Mouse (Mus musculus) heart, postnatal 25 days (tissue): Measurements from ENCODE around the gene Ipo13. TPM values are rescaled to one million over a fixed set of nuclear protein-coding genes. Genes with fewer than 3 reads are reported as not detected.

ENCODE experiments used
- DNase-seq: peaks from one replicate; pipeline ENCODE4 v3.0.0; 2022; ENCODE audit warnings: low spot score
- intact Hi-C: fragments of 180-260 bp; cut with DNase I; formaldehyde crosslinking; loops from one replicate; pipeline ENCODE4 v1.15.1; 2025
- total RNA-seq, 2 experiments: library from RNA; stranded (reverse); gene quantifications; 2 replicates each; pipeline ENCODE4 v1.2.3; 2021

The Ipo13 gene
- total RNA-seq, 2 experiments from 2014 or later: 76.0 to 77.1 TPM

DNA sequence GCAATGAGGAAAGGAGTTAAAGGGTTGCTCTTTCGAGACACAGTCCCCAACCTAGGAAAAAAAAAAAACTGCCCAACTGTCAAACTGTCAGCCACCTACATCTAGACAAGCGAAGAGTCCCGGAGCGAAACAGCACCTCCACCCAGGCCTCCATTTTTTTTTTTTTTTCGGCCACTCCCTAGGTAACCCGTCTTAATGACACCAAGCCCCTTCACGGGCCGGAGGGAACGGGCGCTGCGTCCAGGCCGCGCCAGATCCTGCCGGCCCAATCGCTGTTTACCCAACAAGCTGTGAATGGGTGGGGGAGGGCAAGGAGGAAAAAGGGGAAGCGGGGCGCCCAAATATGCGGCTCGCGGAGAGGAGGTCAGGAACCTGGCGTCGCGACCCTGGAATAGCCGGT is 28.2 kb downstream of the Ipo13 start:
- intact Hi-C loops: no loop called here
- DNase-seq: no peak

GRCm38 (mm10) chr4:117885994-117886393 is 28.8 kb downstream of the Ipo13 start:
- DNase-seq: no peak
- intact Hi-C loops: no loop called here

DNA sequence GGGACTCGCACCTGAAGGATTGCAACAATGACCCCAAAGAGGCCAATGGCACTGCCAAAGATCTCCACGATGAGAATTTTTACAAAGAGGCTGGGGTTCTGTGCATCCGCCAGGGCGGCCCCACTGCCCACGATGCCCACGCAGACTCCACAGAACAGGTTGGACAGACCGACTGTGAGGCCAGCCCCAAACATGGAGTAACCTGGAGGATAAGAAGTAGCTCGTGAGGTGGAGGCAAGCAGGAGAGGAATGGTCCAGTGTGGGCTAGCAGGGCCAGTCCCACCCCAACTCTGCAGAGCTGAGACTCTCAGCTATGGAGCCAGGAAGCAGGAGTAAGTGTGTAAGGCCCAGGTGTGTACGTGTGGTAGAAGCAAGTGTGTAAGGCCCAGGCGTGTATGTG is 29.7 kb downstream of the Ipo13 start:
- intact Hi-C loops: no loop called here
- DNase-seq: no peak

DNA sequence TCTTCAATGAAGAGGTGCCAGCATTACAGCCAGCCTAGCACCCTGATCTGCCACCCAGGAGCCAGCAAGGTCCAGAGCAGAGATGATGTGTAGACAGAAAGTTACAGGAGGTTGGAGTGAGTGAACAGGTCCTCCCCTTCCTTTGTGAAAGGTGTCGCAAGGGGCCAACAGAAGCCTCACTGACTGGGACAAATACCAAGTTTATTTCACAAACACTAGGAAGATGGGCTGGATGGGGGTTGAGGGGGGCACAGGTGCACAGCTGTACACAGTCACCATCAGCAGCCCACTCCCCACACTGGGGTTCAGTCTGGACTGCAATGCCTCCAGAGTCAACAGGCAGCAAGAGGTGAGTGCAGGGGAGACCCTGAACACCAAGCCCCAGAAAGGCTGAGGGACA is 30.7 kb downstream of the Ipo13 start:
- intact Hi-C loops: loop anchor here (5.0 kb wide), 1 partner anchor 198 kb away; no protein-coding TSS in a partner anchor
- no peak for DNase-seq

DNA sequence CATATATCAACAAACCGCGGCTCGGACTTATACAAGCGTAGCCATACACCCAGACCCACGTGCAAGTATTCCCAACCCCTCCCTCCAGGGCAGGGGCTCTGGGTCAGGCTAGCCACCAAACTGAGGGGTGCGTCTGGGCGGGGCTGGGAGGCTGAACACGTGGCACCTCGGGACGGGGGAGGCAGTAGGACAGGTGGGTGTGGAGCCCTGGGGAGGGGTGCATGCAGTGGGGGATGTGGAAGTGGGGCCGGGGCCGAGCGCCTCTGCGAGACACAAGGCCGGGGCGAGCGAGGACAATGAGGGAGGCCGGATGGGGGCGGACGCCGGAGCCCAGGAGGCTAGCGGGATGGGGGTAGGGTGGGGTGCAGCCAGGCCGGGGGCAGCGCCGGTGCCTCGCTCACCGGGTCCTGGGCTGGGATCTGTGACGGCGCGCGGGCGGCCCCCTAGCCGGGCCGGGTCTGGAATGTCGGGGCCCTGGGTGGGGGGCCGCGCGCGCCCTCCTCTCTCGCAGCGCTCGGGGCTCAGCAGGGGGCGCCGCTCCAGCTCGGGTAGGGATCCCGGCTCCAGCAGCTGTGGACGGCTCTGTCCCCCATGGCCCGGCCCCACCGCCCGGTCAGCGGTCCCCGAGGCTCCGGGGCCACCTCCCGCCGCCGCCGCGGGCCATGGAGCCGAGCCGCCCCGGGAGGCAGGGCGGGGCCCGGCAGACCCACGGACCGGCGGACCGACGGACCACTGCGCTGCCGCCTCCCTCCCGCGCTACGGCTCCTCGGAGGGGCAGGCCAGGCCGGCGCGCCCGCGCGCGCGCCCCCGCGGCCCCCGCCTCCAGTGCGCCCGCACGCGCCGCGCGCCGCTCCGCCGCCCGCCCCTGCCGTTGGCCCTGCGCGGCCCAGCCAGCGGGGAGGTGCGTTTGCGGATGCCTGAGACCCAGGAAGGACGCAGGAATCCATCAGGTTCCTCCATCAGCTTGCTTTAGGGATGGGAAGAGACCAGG is 31.8 kb downstream of the Ipo13 start, which contains the start of gene B4galt2:
Gene B4galt2, minus strand, starts transcription at position 787 of the 991 bp plus-strand sequence.
- intact Hi-C loops: loop anchor here (5.0 kb wide), 1 partner anchor 199 kb away; no protein-coding TSS in a partner anchor
- DNase-seq: peak; percentile 37

GRCm38 (mm10) chr4:117878703-117879102 is 36.1 kb downstream of the Ipo13 start:
- no peak for DNase-seq
- intact Hi-C loops: no loop called here

DNA sequence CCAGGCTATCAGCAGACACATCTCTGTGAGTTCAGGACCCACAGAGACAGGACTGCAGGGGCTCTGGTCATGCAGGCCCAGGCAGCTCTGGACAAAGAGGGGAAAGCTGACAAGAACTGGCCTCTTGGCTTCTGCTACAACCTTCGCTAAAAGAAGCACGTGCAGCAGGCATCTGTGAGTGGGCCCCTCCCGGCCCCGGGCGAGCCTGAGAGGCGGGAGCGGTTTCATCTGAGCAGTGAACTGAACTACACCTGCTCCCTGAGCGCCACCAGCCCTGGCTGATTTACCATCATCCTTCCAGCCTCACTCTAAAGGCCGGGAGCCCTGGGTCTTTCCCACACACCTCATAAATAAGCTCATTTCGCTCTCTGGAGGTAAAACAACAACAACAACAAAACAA is 36.5 kb downstream of the Ipo13 start:
- DNase-seq: no peak
- intact Hi-C loops: no loop called here

DNA sequence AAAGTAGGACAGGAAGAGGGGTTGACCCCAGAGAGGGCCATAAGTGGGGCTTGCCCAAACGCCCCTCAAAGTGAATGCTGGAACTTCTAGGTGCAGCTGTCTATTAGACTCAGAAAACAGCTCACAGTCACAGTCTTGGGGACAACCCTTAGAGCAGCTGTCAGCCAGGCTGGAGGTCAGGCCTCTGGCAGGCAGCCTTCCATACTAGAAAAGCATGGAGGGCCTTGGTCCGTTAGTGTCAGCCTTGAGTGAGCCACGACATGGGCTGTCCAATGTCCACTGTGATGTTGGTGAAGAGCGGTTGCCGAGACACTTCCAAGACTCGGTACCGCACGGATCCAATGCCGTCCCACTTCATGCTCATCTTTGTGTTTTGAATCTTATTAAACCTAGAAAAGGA is 41.2 kb downstream of the Ipo13 start:
- intact Hi-C loops: no loop called here
- DNase-seq: no peak

- intact Hi-C loops: no loop called here
- no peak for DNase-seq
These were observed 42.3 kb downstream of the Ipo13 start, which contains the start of gene Ccdc24 for GRCm38 (mm10) chr4:117872471-117872886. Gene Ccdc24 (minus strand): TSS chr4:117872557.

- intact Hi-C loops: no loop called here
- no peak for DNase-seq
These were observed 43.0 kb downstream of the Ipo13 start for GRCm38 (mm10) chr4:117871787-117872186.

GRCm38 (mm10) chr4:117870437-117870836 is 44.4 kb downstream of the Ipo13 start:
- no peak for DNase-seq
- intact Hi-C loops: no loop called here

DNA sequence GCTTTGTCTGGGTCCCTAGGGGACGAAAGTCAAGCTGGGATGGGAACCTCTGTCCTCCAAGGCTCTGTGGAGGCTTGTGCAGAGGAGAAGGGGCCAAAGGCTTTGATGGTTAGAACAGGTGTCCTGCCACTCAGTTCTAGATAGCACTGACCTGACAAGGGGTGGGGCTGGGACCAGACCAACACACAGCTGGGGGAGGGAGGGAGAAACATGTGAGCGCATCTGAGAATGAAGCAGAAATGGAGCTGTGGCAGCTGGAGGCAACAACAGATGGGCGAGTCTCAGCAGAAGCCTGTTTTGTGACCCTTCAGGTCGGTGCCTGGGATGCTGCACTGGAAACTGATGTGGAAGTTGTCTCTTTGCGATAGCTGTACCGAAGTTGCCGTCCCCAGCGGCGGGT is 45.5 kb downstream of the Ipo13 start:
- intact Hi-C loops: loop anchor here (2.0 to 5.0 kb wide), 2 partner anchors 41 to 57 kb away; no protein-coding TSS in a partner anchor
- no peak for DNase-seq

- DNase-seq: no peak
- intact Hi-C loops: loop anchor here (2.0 to 5.0 kb wide), 2 partner anchors 39 to 56 kb away; no protein-coding TSS in a partner anchor
These were observed 47.0 kb downstream of the Ipo13 start for GRCm38 (mm10) chr4:117867823-117868222.

GRCm38 (mm10) chr4:117867000-117867399 is 47.8 kb downstream of the Ipo13 start:
- no peak for DNase-seq
- intact Hi-C loops: loop anchor here (5.0 kb wide), 1 partner anchor 55 kb away; no protein-coding TSS in a partner anchor

- no peak for DNase-seq
- intact Hi-C loops: loop anchor here (5.0 kb wide), 1 partner anchor 54 kb away; no protein-coding TSS in a partner anchor
These were observed 48.7 kb downstream of the Ipo13 start for GRCm38 (mm10) chr4:117866083-117866482.

DNA sequence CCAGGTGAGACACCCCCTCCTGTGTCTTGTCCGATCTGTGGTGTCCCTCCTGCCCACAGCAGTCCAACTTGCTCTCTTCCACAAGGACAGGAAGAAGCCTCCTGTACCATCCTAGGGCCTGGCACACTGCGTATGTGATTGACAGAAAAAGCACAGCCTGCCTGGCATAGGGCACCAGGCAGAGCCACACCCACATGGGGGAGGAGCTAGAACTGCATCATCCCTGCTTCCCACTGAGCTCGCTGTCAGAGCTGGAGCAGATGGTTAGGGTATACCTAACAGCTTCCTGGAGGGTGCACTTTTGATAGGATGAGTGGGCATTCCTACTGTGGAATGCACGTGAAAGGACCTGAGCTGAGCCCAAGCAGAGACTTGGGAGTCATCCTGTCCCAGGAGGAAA is 52.0 kb downstream of the Ipo13 start:
- no peak for DNase-seq
- intact Hi-C loops: no loop called here

DNA sequence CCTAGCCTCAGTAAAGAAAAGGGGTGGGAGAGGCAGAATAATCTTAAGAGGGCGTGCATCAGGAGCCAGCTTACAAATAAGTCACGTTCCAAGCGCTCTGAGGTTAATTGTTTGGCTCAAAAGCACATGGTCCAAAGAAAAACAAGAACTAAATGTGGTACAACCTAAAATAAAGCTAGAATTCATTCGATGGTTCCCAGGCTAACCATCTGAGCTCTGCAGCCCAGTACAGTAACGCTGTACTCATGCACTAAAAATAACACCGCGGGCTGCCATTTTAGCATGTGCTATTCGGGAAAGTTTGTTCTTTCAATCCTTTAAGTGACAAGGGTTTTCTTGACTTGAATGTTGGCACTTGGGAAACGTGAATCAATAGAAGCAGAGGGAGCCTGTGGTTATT is 54.2 kb downstream of the Ipo13 start:
- intact Hi-C loops: no loop called here
- no peak for DNase-seq

DNA sequence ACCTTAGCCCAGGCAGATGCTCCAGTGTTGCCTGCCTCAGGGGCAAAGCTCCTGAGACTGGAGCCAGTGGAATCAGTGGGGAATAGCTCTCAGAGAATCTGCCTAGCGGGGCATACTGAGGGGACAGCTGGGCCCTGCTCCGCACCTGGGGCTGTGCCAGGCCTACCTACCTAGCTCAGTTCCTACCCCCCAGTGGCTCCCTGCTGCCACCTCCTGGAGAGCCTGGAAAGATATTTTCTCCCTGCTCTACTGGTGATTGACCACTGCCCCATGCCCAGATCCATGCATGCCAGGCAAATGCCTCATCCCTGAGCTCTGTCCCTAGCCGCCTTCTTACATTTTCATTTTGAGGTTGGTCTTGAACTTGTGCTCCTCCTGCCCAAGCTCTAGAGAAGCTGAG is 56.0 kb downstream of the Ipo13 start:
- no peak for DNase-seq
- intact Hi-C loops: loop anchor here (2.0 kb wide), 1 partner anchor 30 kb away; no protein-coding TSS in a partner anchor

DNA sequence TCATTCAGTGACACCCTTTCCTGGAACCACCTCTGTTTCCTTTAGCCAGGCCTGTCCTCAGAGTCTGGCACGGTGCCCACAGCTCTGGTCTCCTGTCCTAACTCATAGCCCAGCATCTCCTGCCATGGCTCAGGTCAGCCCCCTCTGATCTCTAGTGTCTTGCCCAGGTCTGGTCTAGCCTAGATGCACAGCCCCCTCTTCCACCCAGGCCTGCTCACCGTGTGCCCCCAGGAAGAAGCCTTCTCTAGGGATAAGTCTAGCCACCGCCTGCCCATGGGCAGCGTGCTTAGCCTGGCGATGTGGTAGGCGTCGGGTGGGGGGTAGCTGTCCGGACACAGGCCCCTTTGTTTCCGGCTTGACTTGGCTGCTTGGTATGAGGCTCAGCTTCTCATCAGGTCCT is 59.7 kb downstream of the Ipo13 start:
- DNase-seq: no peak
- intact Hi-C loops: no loop called here

- intact Hi-C loops: no loop called here
- no peak for DNase-seq
These were observed 62.5 kb downstream of the Ipo13 start for GRCm38 (mm10) chr4:117852152-117852868.
